Mouse (Mus musculus) heart, postnatal 25 days (tissue): ENCODE data around the gene Sh3pxd2a. TPM values are rescaled to one million over a fixed set of nuclear protein-coding genes. Genes with fewer than 3 reads are reported as not detected.
"Not testable (repeated sequence)": the region's sequence is repeated elsewhere in the genome, so short reads cannot be mapped to it uniquely, and the experiment has no call there.

Source experiments
- DNase-seq: peaks from one replicate; pipeline ENCODE4 v3.0.0; 2022; ENCODE audit warnings: low spot score
- intact Hi-C: fragments of 180-260 bp; cut with DNase I; formaldehyde crosslinking; loops from one replicate; pipeline ENCODE4 v1.15.1; 2025
- total RNA-seq, 2 experiments: library from RNA; stranded (reverse); gene quantifications; 2 replicates each; pipeline ENCODE4 v1.2.3; 2021

Gene Sh3pxd2a
- total RNA-seq, 2 experiments from 2014 or later: 63.5 to 63.6 TPM

GRCm38 (mm10) chr19:47394781-47395180, 69.4 kb downstream of the Sh3pxd2a start:
- intact Hi-C loops, DNase-seq: not testable (repeated sequence)

- no peak for DNase-seq
- intact Hi-C loops: no loop called here
These were observed 73.3 kb downstream of the Sh3pxd2a start for GRCm38 (mm10) chr19:47390878-47391277.

- intact Hi-C loops: loop anchor here (2.0 kb wide), 2 partner anchors 15 to 41 kb away; no protein-coding TSS in a partner anchor
These were observed 76.3 kb downstream of the Sh3pxd2a start for GRCm38 (mm10) chr19:47387887-47388286.

GRCm38 (mm10) chr19:47387395-47387794, 76.8 kb downstream of the Sh3pxd2a start:
- intact Hi-C loops: loop anchor here (2.0 kb wide), 1 partner anchor 41 kb away; no protein-coding TSS in a partner anchor
- DNase-seq: no peak

More at GRCm38 (mm10) chr19:47387887-47388286, 76.3 kb downstream of the Sh3pxd2a start:
- DNase-seq: no peak

GRCm38 (mm10) chr19:47385971-47386370, 78.2 kb downstream of the Sh3pxd2a start:
- DNase-seq: no peak
- intact Hi-C loops: loop anchor here (2.0 kb wide), 2 partner anchors 43 to 77 kb away; no protein-coding TSS in a partner anchor

- intact Hi-C loops: loop anchor here (2.0 kb wide), 1 partner anchor 78 kb away; no protein-coding TSS in a partner anchor
- DNase-seq: no peak
These were observed 79.6 kb downstream of the Sh3pxd2a start for GRCm38 (mm10) chr19:47384639-47385038.

- no peak for DNase-seq
- intact Hi-C loops: loop anchor here (2.0 kb wide), 1 partner anchor 79 kb away; no protein-coding TSS in a partner anchor
These were observed 80.2 kb downstream of the Sh3pxd2a start for GRCm38 (mm10) chr19:47384036-47384435.

- intact Hi-C loops: no loop called here
- DNase-seq: no peak
These were observed 81.9 kb downstream of the Sh3pxd2a start for GRCm38 (mm10) chr19:47382268-47382667.

- DNase-seq: no peak
- intact Hi-C loops: no loop called here
These were observed 83.2 kb downstream of the Sh3pxd2a start for GRCm38 (mm10) chr19:47381011-47381410.

- intact Hi-C loops: no loop called here
- no peak for DNase-seq
These were observed 85.1 kb downstream of the Sh3pxd2a start for GRCm38 (mm10) chr19:47379141-47379540.

- no peak for DNase-seq
- intact Hi-C loops: no loop called here
These were observed 89.2 kb downstream of the Sh3pxd2a start for GRCm38 (mm10) chr19:47374916-47375573.

GRCm38 (mm10) chr19:47374440-47374839, 89.8 kb downstream of the Sh3pxd2a start:
- intact Hi-C loops: no loop called here
- no peak for DNase-seq

- intact Hi-C loops: no loop called here
These were observed 92.2 kb downstream of the Sh3pxd2a start for GRCm38 (mm10) chr19:47372044-47372443.

GRCm38 (mm10) chr19:47371521-47371920, 92.7 kb downstream of the Sh3pxd2a start:
- no peak for DNase-seq
- intact Hi-C loops: no loop called here

More at GRCm38 (mm10) chr19:47372044-47372443, 92.2 kb downstream of the Sh3pxd2a start:
- DNase-seq: no peak

GRCm38 (mm10) chr19:47369008-47369407, 95.2 kb downstream of the Sh3pxd2a start:
- no peak for DNase-seq
- intact Hi-C loops: no loop called here

- intact Hi-C loops: no loop called here
- no peak for DNase-seq
These were observed 96.8 kb downstream of the Sh3pxd2a start for GRCm38 (mm10) chr19:47367271-47367879.

GRCm38 (mm10) chr19:47366576-47366975, 97.6 kb downstream of the Sh3pxd2a start:
- no peak for DNase-seq
- intact Hi-C loops: no loop called here

- DNase-seq: no peak
- intact Hi-C loops: no loop called here
These were observed 101.0 kb downstream of the Sh3pxd2a start for GRCm38 (mm10) chr19:47363086-47363668.

- intact Hi-C loops: no loop called here
- no peak for DNase-seq
These were observed 103.3 kb downstream of the Sh3pxd2a start for GRCm38 (mm10) chr19:47360921-47361320.

- intact Hi-C loops: no loop called here
- no peak for DNase-seq
These were observed 104.2 kb downstream of the Sh3pxd2a start for GRCm38 (mm10) chr19:47360017-47360416.
